Mouse (Mus musculus): ENCODE measurements around the gene Zfp661. TPM values are rescaled to one million over a fixed set of nuclear protein-coding genes. Genes with fewer than 3 reads are reported as not detected.
A peak's percentile ranks its signal among the peaks of the same experiment; 100 is the strongest.
"Not testable (repeated sequence)": the region's sequence is repeated elsewhere in the genome, so short reads cannot be mapped to it uniquely, and the experiment has no call there.

Zfp661 gene
- polyA plus RNA-seq, 1 experiment from 2014 or later, result 2.4 TPM

DNA sequence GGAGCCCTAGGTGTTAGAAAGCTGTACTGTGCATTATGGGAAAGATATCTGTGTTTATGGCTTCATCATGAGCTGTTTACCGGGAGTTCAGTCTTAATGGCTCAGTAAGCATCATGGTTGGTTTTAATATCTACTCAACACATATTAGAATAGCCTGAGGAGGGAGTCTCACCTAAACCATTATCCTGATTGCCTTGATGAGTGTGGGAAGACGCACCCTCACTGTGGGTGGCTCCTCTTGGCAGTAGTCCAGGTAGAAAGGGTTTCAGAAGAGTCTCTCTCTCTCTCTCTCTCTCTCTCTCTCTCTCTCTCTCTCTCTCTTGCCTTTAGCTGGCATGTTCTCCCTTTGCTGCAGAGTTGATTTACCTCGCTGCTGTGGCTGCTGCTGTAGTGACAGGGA lies 35.2 kb upstream of the Zfp661 start:
- no peak overlapping the region for H3K9ac ChIP-seq (ENCODE audit: low read length)
- no peak overlapping the region for H3K4me3 ChIP-seq (ENCODE audit: control insufficient read depth in 1 of 2, insufficient read depth in 1 of 2, low read depth in 1 of 2, low read length in 2 of 2)
- no peak for ATAC-seq (ENCODE audit: insufficient number of reproducible peaks, insufficient read depth, low FRiP score, low read depth)
- WGBS, result 54% methylated on average over 3 of the region's 3 CpGs
- H3K4me1 ChIP-seq (ENCODE audit: control insufficient read depth in 2 of 2, insufficient read depth in 2 of 2, low read length in 2 of 2), result no peaks in the 10 kb centered on the region
- no peaks in the 10 kb centered on the region for H3K9me3 ChIP-seq (ENCODE audit: control insufficient read depth, low read length)
- no peak overlapping the region for H3K27ac ChIP-seq (replicated peaks in 1 of 2; ENCODE audit: control insufficient read depth in 1 of 2, insufficient read depth in 1 of 2, low read depth in 2 of 2, low read length in 2 of 2)
- no peaks in the 10 kb centered on the region; the same call in 1 of the 2 replicates for H3K27me3 ChIP-seq (ENCODE audit: control insufficient read depth, insufficient read depth, low read length)
- H3K4me2 ChIP-seq (ENCODE audit: low read length), result no peak overlapping the region
- H3K36me3 ChIP-seq (ENCODE audit: control insufficient read depth, insufficient read depth, low read length), result no peaks in the 10 kb centered on the region

DNA sequence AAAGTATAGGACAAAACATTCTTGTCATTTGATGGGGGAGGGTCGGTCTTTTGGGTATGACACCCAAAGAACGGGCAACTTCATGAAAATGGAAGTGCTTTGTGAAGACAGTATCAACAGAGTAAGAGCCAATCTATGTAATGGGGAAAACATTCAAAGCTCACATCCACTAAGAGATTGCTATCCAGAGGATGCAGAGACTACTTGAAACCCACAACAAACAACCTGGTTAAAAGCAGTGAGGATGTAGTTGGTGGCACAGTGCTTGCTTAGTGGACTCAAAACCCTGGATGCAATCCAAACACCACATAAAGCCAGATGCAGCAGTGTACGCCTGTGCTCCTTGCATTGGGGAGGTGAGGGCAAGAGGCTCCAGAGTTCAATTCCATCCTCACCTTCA lies 32.4 kb upstream of the Zfp661 start:
- Histone ChIP-seq H3K27ac (replicated peaks in 1 of 2; ENCODE audit: control insufficient read depth in 1 of 2, insufficient read depth in 1 of 2, low read depth in 2 of 2, low read length in 2 of 2) (no peak overlapping the region), H3K4me1 (ENCODE audit: control insufficient read depth in 2 of 2, insufficient read depth in 2 of 2, low read length in 2 of 2) (no peaks in the 10 kb centered on the region), H3K4me3 (ENCODE audit: control insufficient read depth in 1 of 2, insufficient read depth in 1 of 2, low read depth in 1 of 2, low read length in 2 of 2) (no peak overlapping the region), H3K36me3 (ENCODE audit: control insufficient read depth, insufficient read depth, low read length) (no peaks in the 10 kb centered on the region), H3K27me3 (ENCODE audit: control insufficient read depth, insufficient read depth, low read length) (no peaks in the 10 kb centered on the region; the same call in 1 of the 2 replicates), H3K9me3 (ENCODE audit: control insufficient read depth, low read length) (no peaks in the 10 kb centered on the region), H3K4me2 (ENCODE audit: low read length) (no peak overlapping the region), H3K9ac (ENCODE audit: low read length) (no peak overlapping the region)
- WGBS, result 75% methylated on average over 3 of the region's 3 CpGs
- no peak for ATAC-seq (ENCODE audit: insufficient number of reproducible peaks, insufficient read depth, low FRiP score, low read depth)

DNA sequence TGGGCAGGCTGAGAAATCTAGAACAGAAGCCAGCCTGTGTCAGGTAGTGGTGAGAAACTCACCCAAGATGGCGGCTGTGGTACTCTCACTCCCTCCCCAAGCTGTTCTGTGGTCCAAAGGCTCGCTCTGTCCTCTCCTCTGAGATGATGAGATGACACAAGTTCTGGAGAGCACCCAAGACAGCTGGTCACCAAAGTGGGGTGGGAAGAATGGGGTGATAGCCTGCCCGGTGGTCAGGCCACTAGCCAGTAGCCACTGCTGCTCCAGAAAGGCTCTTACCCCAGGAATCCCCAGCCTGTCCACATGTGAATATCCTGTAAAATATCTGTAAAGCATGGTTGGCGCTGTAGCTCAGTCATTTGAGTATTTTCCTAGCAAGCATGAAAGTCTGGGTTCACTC lies 25.4 kb upstream of the Zfp661 start:
- Histone ChIP-seq H3K4me3 (ENCODE audit: control insufficient read depth in 1 of 2, insufficient read depth in 1 of 2, low read depth in 1 of 2, low read length in 2 of 2) (no peak overlapping the region), H3K36me3 (ENCODE audit: control insufficient read depth, insufficient read depth, low read length) (no peaks in the 10 kb centered on the region), H3K4me2 (ENCODE audit: low read length) (no peak overlapping the region), H3K4me1 (ENCODE audit: control insufficient read depth in 2 of 2, insufficient read depth in 2 of 2, low read length in 2 of 2) (peaks cover 0 to 12% of the 10 kb centered on the region in 2 experiments; a peak in 1 of 4 replicates), H3K9me3 (ENCODE audit: control insufficient read depth, low read length) (no peaks in the 10 kb centered on the region), H3K27ac (replicated peaks in 1 of 2; ENCODE audit: control insufficient read depth in 1 of 2, insufficient read depth in 1 of 2, low read depth in 2 of 2, low read length in 2 of 2) (no peak overlapping the region), H3K9ac (ENCODE audit: low read length) (no peak overlapping the region), H3K27me3 (ENCODE audit: control insufficient read depth, insufficient read depth, low read length) (no peaks in the 10 kb centered on the region)
- ATAC-seq (ENCODE audit: insufficient number of reproducible peaks, insufficient read depth, low FRiP score, low read depth), result no peak
- 84% methylated on average over 4 of the region's 4 CpGs for WGBS

DNA sequence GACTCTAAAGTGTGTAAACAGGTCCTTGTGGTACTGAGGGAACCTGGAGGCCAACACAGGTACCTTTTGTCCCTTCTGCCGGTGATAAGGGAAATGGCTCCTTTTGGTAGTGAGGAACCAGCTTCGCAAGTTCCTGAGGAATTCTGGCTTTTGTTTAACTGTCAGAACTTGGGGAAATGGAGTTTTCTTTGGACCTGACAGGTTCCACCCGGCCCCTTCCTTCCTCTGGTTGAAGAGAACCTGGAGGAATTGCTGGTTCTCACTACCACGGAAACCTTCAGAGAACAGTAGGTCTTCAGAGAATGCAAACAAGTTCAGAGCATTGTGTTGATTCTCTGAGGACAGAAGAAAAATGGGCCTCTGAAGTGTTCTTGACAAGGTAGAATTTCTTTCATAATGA lies 24.5 kb upstream of the Zfp661 start:
- H3K4me1 ChIP-seq (ENCODE audit: control insufficient read depth in 2 of 2, insufficient read depth in 2 of 2, low read length in 2 of 2), result peaks cover 0 to 12% of the 10 kb centered on the region in 2 experiments; a peak in 1 of 4 replicates
- ATAC-seq (ENCODE audit: insufficient number of reproducible peaks, insufficient read depth, low FRiP score, low read depth), result no peak

DNA sequence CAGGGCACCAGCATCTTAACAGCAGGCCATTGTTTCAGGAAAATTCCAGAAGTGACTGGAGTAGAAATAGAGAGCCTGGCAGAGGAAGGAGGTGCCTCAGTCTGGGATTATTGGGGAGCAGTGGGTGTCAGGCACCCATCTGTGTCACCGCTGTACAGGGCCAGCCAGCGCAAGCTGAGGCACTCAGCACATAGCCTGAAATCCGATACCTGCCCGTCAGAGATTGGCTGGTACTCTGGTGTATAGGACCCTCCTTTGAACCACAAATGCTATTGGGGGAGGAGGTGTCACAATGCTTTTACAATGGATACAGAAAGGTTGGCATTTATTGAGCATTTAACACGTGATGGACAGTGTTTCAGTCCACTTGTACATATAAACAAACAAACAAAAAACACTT lies 22.1 kb upstream of the Zfp661 start:
- 12% methylated on average over 5 of the region's 5 CpGs for WGBS
- no peaks in the 10 kb centered on the region for H3K27me3 ChIP-seq (ENCODE audit: control insufficient read depth, insufficient read depth, low read length)
- H3K4me2 ChIP-seq (ENCODE audit: low read length), result peak overlapping the region; percentile 23
- ATAC-seq (ENCODE audit: insufficient number of reproducible peaks, insufficient read depth, low FRiP score, low read depth), result 0 out of 2 replicates have a peak, but pooled peaks have one; percentile 42
- peaks cover 30% of the 10 kb centered on the region for H3K36me3 ChIP-seq (ENCODE audit: control insufficient read depth, insufficient read depth, low read length)
- H3K9ac ChIP-seq (ENCODE audit: low read length), result no peak overlapping the region
- H3K27ac ChIP-seq (replicated peaks in 1 of 2; ENCODE audit: control insufficient read depth in 1 of 2, insufficient read depth in 1 of 2, low read depth in 2 of 2, low read length in 2 of 2), result no peak overlapping the region
- no peaks in the 10 kb centered on the region for H3K9me3 ChIP-seq (ENCODE audit: control insufficient read depth, low read length)
- H3K4me1 ChIP-seq (ENCODE audit: control insufficient read depth in 2 of 2, insufficient read depth in 2 of 2, low read length in 2 of 2), result peaks cover 0 to 12% of the 10 kb centered on the region in 2 experiments; a peak in 1 of 4 replicates
- no peak overlapping the region for H3K4me3 ChIP-seq (ENCODE audit: control insufficient read depth in 1 of 2, insufficient read depth in 1 of 2, low read depth in 1 of 2, low read length in 2 of 2)

More for the DNA sequence above, 24.5 kb upstream of the Zfp661 start:
- Histone ChIP-seq H3K9me3 (ENCODE audit: control insufficient read depth, low read length) (no peaks in the 10 kb centered on the region), H3K9ac (ENCODE audit: low read length) (no peak overlapping the region), H3K4me3 (ENCODE audit: control insufficient read depth in 1 of 2, insufficient read depth in 1 of 2, low read depth in 1 of 2, low read length in 2 of 2) (no peak overlapping the region), H3K36me3 (ENCODE audit: control insufficient read depth, insufficient read depth, low read length) (peaks cover 6% of the 10 kb centered on the region; the same call in 1 of the 2 replicates), H3K27me3 (ENCODE audit: control insufficient read depth, insufficient read depth, low read length) (no peaks in the 10 kb centered on the region), H3K4me2 (ENCODE audit: low read length) (no peak overlapping the region), H3K27ac (replicated peaks in 1 of 2; ENCODE audit: control insufficient read depth in 1 of 2, insufficient read depth in 1 of 2, low read depth in 2 of 2, low read length in 2 of 2) (0 out of 4 replicates have a peak overlapping the region, but pooled peaks of 1 of the 2 experiments have one; percentile 17)
- WGBS, result 65% methylated on average over 4 of the region's 4 CpGs

DNA sequence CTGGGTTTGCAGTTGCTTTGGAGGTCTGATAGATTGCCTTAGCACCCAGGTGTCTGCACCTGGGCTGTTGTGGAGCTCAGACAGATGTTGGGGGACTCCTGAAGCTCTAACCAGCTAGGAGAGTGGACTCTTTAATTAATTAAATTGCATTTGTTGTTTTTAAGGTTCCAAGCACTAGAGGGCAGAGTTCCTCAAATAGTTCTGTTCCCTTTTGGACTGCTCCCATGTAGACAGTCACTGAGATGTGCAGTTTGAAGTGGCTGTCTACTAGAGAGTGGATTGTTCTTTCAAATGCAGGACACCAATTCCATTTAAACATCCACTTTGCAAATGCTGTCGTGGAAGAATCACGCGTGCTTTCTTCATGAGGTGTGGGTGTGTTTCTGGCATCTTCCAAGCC lies 21.3 kb upstream of the Zfp661 start:
- no peaks in the 10 kb centered on the region for H3K27me3 ChIP-seq (ENCODE audit: control insufficient read depth, insufficient read depth, low read length)
- no peak overlapping the region for H3K4me3 ChIP-seq (ENCODE audit: control insufficient read depth in 1 of 2, insufficient read depth in 1 of 2, low read depth in 1 of 2, low read length in 2 of 2)
- H3K27ac ChIP-seq (replicated peaks in 1 of 2; ENCODE audit: control insufficient read depth in 1 of 2, insufficient read depth in 1 of 2, low read depth in 2 of 2, low read length in 2 of 2), result no peak overlapping the region
- H3K36me3 ChIP-seq (ENCODE audit: control insufficient read depth, insufficient read depth, low read length), result peaks cover 37% of the 10 kb centered on the region
- ATAC-seq (ENCODE audit: insufficient number of reproducible peaks, insufficient read depth, low FRiP score, low read depth), result no peak
- H3K9ac ChIP-seq (ENCODE audit: low read length), result no peak overlapping the region
- H3K4me1 ChIP-seq (ENCODE audit: control insufficient read depth in 2 of 2, insufficient read depth in 2 of 2, low read length in 2 of 2), result peaks cover 0 to 12% of the 10 kb centered on the region in 2 experiments; a peak in 1 of 4 replicates
- H3K9me3 ChIP-seq (ENCODE audit: control insufficient read depth, low read length), result no peaks in the 10 kb centered on the region
- no peak overlapping the region for H3K4me2 ChIP-seq (ENCODE audit: low read length)
- 42% methylated on average over 3 of the region's 3 CpGs for WGBS

DNA sequence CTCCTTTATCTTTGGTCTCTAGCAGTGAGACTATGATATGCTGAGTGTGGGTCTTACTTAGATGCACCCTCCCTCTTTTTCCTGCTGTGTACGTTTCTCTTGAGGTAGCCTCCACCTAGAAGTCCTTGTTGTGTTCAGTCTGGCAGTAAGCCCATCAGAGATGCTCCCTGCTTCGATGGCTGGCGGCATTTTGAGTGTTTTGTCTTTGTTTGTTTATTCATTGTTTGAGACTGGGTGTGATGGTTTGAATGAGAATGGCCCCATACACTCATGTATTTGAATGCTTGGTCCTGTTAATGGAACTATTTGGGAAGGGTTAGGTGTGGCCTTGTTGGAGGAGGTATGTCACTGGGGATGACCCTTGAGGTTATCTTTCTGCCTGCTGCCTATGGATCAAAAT lies 18.3 kb upstream of the Zfp661 start:
- no peaks in the 10 kb centered on the region for H3K27me3 ChIP-seq (ENCODE audit: control insufficient read depth, insufficient read depth, low read length)
- H3K9ac ChIP-seq (ENCODE audit: low read length), result no peak overlapping the region
- no peak overlapping the region for H3K4me3 ChIP-seq (ENCODE audit: control insufficient read depth in 1 of 2, insufficient read depth in 1 of 2, low read depth in 1 of 2, low read length in 2 of 2)
- H3K4me1 ChIP-seq (ENCODE audit: control insufficient read depth in 2 of 2, insufficient read depth in 2 of 2, low read length in 2 of 2), result peaks cover 0 to 12% of the 10 kb centered on the region in 2 experiments; a peak in 1 of 4 replicates
- H3K9me3 ChIP-seq (ENCODE audit: control insufficient read depth, low read length), result no peaks in the 10 kb centered on the region
- 86% methylated on average over 3 of the region's 3 CpGs for WGBS
- no peak overlapping the region for H3K27ac ChIP-seq (replicated peaks in 1 of 2; ENCODE audit: control insufficient read depth in 1 of 2, insufficient read depth in 1 of 2, low read depth in 2 of 2, low read length in 2 of 2)
- ATAC-seq (ENCODE audit: insufficient number of reproducible peaks, insufficient read depth, low FRiP score, low read depth), result no peak
- H3K36me3 ChIP-seq (ENCODE audit: control insufficient read depth, insufficient read depth, low read length), result peaks cover 66% of the 10 kb centered on the region
- no peak overlapping the region for H3K4me2 ChIP-seq (ENCODE audit: low read length)

DNA sequence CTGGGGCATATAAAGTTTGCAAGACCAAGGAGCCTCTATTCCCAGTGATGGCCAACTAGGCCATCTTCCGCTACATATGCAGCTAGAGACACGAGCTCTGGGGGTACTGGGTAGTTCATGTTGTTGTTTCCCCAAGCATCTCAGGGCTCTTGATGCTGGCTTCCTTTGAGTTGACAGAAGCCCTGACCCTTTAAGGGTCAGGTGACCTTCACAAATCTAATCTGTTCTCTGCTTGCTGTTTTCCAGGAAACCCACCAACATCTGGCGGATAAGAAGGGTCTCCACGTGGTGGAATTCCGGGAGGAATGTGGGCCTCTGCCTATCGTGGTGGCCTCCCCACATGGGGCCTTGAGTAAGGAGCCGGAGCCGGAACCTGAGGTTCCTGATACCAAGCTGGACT lies 16.5 kb upstream of the Zfp661 start:
- H3K27me3 ChIP-seq (ENCODE audit: control insufficient read depth, insufficient read depth, low read length); H3K27ac ChIP-seq (replicated peaks in 1 of 2; ENCODE audit: control insufficient read depth in 1 of 2, insufficient read depth in 1 of 2, low read depth in 2 of 2, low read length in 2 of 2); H3K4me3 ChIP-seq (ENCODE audit: control insufficient read depth in 1 of 2, insufficient read depth in 1 of 2, low read depth in 1 of 2, low read length in 2 of 2); H3K9me3 ChIP-seq (ENCODE audit: control insufficient read depth, low read length); H3K4me1 ChIP-seq (ENCODE audit: control insufficient read depth in 2 of 2, insufficient read depth in 2 of 2, low read length in 2 of 2); H3K9ac ChIP-seq (ENCODE audit: low read length); H3K4me2 ChIP-seq (ENCODE audit: low read length): not testable (repeated sequence)
- ATAC-seq (ENCODE audit: insufficient number of reproducible peaks, insufficient read depth, low FRiP score, low read depth), result 0 out of 2 replicates have a peak, but pooled peaks have one; percentile 21
- peaks cover 84% of the 10 kb centered on the region for H3K36me3 ChIP-seq (ENCODE audit: control insufficient read depth, insufficient read depth, low read length)
- 48% methylated on average over 5 of the region's 8 CpGs for whole genome bisulfite sequencing
